Mouse (Mus musculus) forebrain, embryonic 10.5 days (tissue): Measurements from ENCODE around the gene Nfib. TPM values are rescaled to one million over a fixed set of nuclear protein-coding genes. Genes with fewer than 3 reads are reported as not detected.
A peak's percentile ranks its signal among the peaks of the same experiment; 100 is the strongest.

Experiments
- DNase-seq: peaks from one replicate; pipeline ENCODE4 v3.0.0-alpha.2; 2017; ENCODE audit warnings: low spot score; ENCODE audit errors: extremely low spot score
- H3K27ac ChIP-seq: fragments of 300-500 bp; sonication (generic); 2 replicates; pipeline ENCODE4 v1.5.1; 2016; ENCODE audit warnings: mild to moderate bottlenecking
- H3K27me3 ChIP-seq: fragments of 300-500 bp; sonication (generic); 2 replicates; pipeline ENCODE4 v1.6.1; 2016; ENCODE audit warnings: mild to moderate bottlenecking; ENCODE audit not compliant: poor library complexity, severe bottlenecking
- H3K36me3 ChIP-seq: fragments of 300-500 bp; sonication (generic); replicated peaks from 2 replicates; pipeline ENCODE4 v1.6.1; 2016; ENCODE audit warnings: mild to moderate bottlenecking, moderate library complexity
- H3K4me1 ChIP-seq: fragments of 300-500 bp; sonication (generic); 2 replicates; pipeline ENCODE4 v1.6.1; 2016
- H3K4me3 ChIP-seq: fragments of 300-500 bp; sonication (generic); 2 replicates; pipeline ENCODE4 v1.5.1; 2016; ENCODE audit warnings: mild to moderate bottlenecking, moderate library complexity
- H3K9me3 ChIP-seq: fragments of 300-500 bp; sonication (generic); 2 replicates; pipeline ENCODE4 v1.6.1; 2016; ENCODE audit warnings: mild to moderate bottlenecking, moderate library complexity
- WGBS: fragments of 180-500 bp; shearing (Covaris S2); methylation state at CpG from one replicate; pipeline ENCODE4 v1.1.7; 2016; 5-methylcytosine and 5-hydroxymethylcytosine counted together
- polyA plus RNA-seq: library from polyadenylated mRNA; unstranded; fragments of >200 nt; fragmentation: Nextera tagmentation; extraction: Ambion mirVana; gene quantifications from 2 replicates; pipeline ENCODE4 v1.2.1, GENCODE M21; 2016

Nfib gene
- polyA plus RNA-seq, 1 experiment from 2014 or later: 21.8 TPM

DNA sequence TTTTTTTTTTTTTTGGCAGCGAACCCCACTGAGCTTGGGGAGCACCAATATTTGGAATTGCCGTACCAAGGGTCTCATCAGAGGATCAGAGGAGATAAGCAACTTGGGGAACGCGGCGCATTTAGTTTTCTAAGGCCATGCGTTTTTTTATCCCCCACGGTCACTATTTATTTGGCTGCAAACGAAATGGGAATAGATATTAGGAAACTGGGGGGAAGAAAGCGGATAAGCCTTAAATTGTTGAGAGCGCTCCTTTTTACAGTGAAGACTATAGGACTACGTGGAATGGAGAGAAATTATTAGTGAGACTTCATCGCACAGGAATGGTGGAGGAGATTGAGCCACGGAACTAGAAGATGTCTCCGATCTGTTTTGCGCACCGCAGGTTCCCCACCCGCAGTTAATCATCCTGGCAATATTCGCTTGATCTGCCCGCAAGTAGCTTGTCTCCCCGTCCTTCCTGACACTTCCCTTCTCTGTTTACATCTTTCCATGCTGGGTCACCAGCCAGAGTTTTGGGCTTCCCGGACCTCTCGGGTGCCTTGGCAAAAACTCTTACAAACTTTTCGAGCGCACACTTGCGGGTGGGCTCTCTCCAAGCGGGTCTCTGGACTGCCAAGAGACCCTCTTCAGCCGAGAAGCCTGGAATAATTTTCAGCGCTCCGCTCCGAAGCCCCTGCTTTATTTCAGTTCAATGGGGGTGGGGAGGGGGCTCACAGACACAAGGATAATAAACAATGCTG is 167.3 kb downstream of the Nfib start:
- Histone ChIP-seq H3K36me3 (no peaks in the 10 kb centered on the region), H3K9me3 (no peaks in the 10 kb centered on the region), H3K4me1 (peaks cover 63% of the 10 kb centered on the region), H3K27me3 (peaks cover 100% of the 10 kb centered on the region), H3K27ac (peak overlapping the region; percentile 44), H3K4me3 (peak overlapping the region; percentile 46)
- peak; percentile 54 for DNase-seq
- under 1% methylated on average over 30 of the region's 30 CpGs for WGBS

DNA sequence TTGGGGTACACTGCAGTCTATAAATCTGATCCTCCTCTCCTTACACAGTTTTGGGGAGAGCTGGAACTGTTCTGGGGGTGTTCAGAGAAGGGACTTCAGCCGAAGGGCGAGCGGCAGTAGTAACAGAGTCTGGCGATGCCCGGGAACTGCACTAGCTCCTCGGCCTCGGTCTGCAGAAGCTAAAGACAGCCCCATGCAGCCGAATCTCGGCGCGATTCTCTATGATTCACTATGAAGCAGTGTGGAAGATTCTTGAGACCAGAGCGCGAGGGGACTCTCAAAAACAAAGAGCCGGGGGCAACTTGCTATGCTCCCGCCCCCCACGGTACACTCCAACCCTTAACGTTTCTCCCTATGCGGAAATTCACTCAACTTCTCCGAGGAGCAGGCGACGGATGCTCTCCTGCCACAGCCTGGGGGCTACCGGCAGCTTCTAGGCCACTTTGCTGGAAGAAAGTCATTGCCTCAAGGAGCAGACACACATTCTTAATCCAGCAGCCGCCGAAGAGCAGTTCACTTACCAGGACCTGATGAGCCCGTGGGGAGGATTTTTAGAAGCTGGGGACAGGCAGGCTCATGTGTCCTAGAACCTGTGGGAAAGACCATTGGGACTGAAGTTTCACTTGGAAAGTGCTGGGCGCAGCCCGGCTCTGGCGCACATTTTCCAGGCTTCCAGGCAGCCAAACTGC is 168.1 kb downstream of the Nfib start:
- whole genome bisulfite sequencing: under 1% methylated on average over 28 of the region's 28 CpGs
- H3K4me3 ChIP-seq: peak overlapping the region; percentile 46
- no peaks in the 10 kb centered on the region for H3K9me3 ChIP-seq
- DNase-seq: peak; percentile 70
- peak overlapping the region; percentile 76 for H3K27ac ChIP-seq
- H3K4me1 ChIP-seq: peaks cover 68% of the 10 kb centered on the region
- H3K36me3 ChIP-seq: no peaks in the 10 kb centered on the region
- peaks cover 100% of the 10 kb centered on the region for H3K27me3 ChIP-seq

GRCm38 (mm10) chr4:82536435-82537278 is 168.9 kb downstream of the Nfib start:
- H3K27me3 ChIP-seq: peaks cover 100% of the 10 kb centered on the region
- H3K36me3 ChIP-seq: no peaks in the 10 kb centered on the region
- H3K9me3 ChIP-seq: no peaks in the 10 kb centered on the region
- WGBS: 1% methylated on average over 36 of the region's 36 CpGs
- peaks cover 68% of the 10 kb centered on the region for H3K4me1 ChIP-seq
- peak overlapping the region; percentile 46 for H3K4me3 ChIP-seq
- DNase-seq: peak; percentile 42
- peak overlapping the region; percentile 76 for H3K27ac ChIP-seq

DNA sequence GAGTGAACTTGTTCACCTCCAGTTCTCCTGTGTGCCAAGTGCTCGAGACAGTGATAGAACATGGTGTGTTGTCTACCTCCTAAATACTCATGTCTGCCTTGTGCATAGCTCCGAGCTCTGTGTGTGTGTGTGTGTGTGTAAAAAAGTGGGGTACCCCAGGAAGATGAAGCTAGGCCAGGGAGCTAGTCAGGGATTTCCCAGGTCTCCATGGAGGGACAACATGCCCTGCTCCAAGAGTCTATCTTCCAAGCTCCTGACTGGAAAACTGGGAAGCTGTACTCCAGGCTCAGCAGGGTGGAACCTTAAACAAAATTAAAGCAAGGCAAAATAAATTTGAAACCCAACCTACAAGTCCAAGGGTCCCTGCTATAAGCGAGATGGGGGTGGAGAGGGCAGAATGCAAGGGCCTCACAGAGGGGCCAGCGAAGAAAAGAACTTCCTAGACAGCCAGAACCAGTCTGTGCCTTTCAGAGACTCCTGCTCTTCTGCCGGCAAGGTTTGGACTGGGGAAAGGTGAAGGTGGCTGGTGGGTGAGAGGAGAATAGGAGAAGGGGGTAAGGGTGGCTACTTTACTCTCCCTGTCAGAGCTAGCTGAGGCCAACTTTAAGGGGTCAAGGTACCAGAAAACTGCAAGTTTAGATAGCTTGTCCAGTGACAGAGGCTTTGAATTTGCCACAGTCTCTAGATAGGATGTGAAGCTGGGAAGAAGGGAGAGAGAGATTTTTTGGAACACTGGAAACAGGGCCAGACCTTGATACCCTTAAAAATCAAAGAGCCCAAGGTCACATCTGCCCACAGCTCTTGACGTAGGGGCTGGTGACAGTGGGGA is 169.7 kb downstream of the Nfib start:
- Histone ChIP-seq H3K4me1 (peaks cover 74% of the 10 kb centered on the region), H3K9me3 (no peaks in the 10 kb centered on the region), H3K36me3 (no peaks in the 10 kb centered on the region), H3K27ac (no peak overlapping the region), H3K4me3 (no peak overlapping the region), H3K27me3 (peaks cover 100% of the 10 kb centered on the region)
- WGBS: 37% methylated on average over 6 of the region's 6 CpGs
- DNase-seq: no peak

GRCm38 (mm10) chr4:82533231-82533630 is 172.3 kb downstream of the Nfib start:
- no peaks in the 10 kb centered on the region for H3K9me3 ChIP-seq
- H3K27ac ChIP-seq: peak overlapping the region; percentile 84
- no peak for DNase-seq
- H3K4me1 ChIP-seq: peaks cover 61% of the 10 kb centered on the region
- no peaks in the 10 kb centered on the region for H3K36me3 ChIP-seq
- WGBS: 18% methylated on average over 3 of the region's 3 CpGs
- peaks cover 79% of the 10 kb centered on the region for H3K27me3 ChIP-seq
- peak overlapping the region; percentile 19; the same call in 1 of the 2 replicates for H3K4me3 ChIP-seq

DNA sequence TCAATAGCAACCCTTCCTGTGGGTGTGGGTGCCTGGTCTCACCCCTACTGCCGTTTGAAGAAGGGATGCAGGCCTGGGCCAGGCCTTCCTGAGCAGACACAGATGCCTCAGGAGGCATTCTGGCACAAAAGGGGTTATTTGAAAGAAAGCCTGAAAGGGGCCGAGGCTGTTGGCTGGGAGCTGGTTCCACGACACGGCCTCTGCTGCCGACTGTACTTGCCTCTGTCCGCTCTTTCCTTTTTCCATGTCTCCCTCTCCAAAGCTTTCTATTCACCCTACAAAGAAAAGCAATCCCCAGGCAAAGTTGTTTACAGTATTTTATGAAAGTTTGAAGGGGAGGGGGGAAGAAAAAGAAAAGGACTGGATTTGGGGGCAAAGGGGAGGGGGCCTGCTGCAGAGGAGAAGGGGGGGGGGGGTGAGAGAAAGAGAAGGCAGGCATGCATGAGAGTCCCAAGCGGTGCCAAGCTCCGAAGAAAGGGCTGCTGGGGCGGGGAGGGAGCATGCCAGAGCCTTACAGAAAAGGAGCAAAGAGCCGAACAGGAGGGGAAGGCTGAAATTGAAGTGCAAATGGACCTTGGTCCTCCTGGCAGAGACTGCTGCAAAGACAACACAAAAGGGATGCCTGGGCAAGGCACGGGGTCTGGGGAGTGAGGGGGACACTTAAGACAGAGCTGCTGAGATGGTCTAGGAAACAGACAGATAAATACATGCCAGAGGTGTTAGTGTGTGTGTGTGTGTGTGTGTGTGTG is 172.9 kb downstream of the Nfib start:
- WGBS: 10% methylated on average over 11 of the region's 11 CpGs
- DNase-seq: no peak
- Histone ChIP-seq H3K9me3 (no peaks in the 10 kb centered on the region), H3K27me3 (peaks cover 73% of the 10 kb centered on the region), H3K36me3 (no peaks in the 10 kb centered on the region), H3K4me1 (peaks cover 55% of the 10 kb centered on the region), H3K4me3 (peak overlapping the region; percentile 19; the same call in 1 of the 2 replicates), H3K27ac (peak overlapping the region; percentile 84)

- 40% methylated on average over 5 of the region's 5 CpGs for WGBS
- peaks cover 66% of the 10 kb centered on the region for H3K27me3 ChIP-seq
- no peaks in the 10 kb centered on the region for H3K9me3 ChIP-seq
- H3K4me3 ChIP-seq: no peak overlapping the region
- peak overlapping the region; percentile 84 for H3K27ac ChIP-seq
- H3K4me1 ChIP-seq: peaks cover 48% of the 10 kb centered on the region
- no peaks in the 10 kb centered on the region for H3K36me3 ChIP-seq
- no peak for DNase-seq
These were observed 173.6 kb downstream of the Nfib start for GRCm38 (mm10) chr4:82531977-82532376.

DNA sequence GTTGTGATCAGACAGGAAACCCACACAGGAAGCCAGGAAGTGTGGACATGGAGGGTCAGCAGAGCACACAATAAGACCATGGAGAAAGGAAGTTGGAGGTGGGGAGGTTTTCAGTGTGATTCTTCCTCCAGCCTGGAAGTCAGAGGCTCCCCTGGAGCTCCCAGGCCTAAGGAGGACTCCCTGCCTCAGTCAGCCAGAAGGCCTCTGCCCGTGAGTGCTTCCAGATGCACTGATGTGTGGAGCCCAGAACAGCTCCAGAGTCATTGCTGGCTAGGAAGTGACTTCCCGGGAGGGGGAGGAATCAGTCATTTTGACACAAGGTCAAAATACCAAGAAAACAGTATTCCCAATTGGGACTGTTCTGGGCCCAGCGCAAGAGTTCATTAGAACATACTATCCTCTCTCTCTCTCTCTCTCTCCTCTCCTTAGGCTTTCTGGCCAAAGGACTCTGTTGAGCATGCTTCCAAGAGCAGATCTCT is 174.6 kb downstream of the Nfib start:
- Histone ChIP-seq H3K9me3 (no peaks in the 10 kb centered on the region), H3K27ac (0 out of 2 replicates have a peak overlapping the region, but pooled peaks have one; percentile 49), H3K36me3 (no peaks in the 10 kb centered on the region), H3K27me3 (peaks cover 56% of the 10 kb centered on the region), H3K4me3 (no peak overlapping the region), H3K4me1 (peaks cover 37% of the 10 kb centered on the region)
- DNase-seq: no peak
- WGBS: 72% methylated on average over 3 of the region's 3 CpGs

- H3K4me3 ChIP-seq: no peak overlapping the region
- whole genome bisulfite sequencing: 79% methylated on average over 2 of the region's 2 CpGs
These were observed 176.6 kb downstream of the Nfib start for GRCm38 (mm10) chr4:82528978-82529377.

DNA sequence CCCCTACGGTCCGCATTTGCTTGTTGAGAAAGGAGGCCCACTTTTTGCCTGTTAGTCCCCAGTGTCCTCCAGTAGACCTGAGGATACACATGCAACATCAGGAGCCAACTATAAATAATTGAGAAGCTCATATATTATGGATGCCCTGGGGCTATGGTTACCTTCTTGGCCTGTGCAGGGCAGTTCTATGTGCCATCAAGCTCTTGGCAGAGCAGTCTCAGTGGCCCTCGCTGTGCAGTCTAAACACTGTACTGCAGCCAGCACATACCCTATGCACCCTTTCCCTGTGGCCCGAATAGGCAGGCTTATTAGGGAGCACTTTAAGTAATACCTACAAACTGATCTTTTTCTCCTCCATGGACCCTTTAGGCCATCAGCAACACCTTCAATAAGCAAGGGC is 185.6 kb downstream of the Nfib start:
- 91% methylated on average over 4 of the region's 4 CpGs for WGBS
- Histone ChIP-seq H3K4me3 (no peak overlapping the region), H3K27ac (no peak overlapping the region), H3K36me3 (no peaks in the 10 kb centered on the region), H3K27me3 (no peaks in the 10 kb centered on the region), H3K4me1 (0 out of 2 replicates have a peak, but pooled peaks cover 3% of the 10 kb centered on the region), H3K9me3 (no peaks in the 10 kb centered on the region)
- no peak for DNase-seq

More at GRCm38 (mm10) chr4:82528978-82529377, 176.6 kb downstream of the Nfib start:
- Histone ChIP-seq H3K27me3 (peaks cover 36% of the 10 kb centered on the region), H3K27ac (no peak overlapping the region), H3K4me1 (peaks cover 35% of the 10 kb centered on the region), H3K36me3 (no peaks in the 10 kb centered on the region), H3K9me3 (no peaks in the 10 kb centered on the region)
- DNase-seq: no peak

GRCm38 (mm10) chr4:82518132-82518531 is 187.4 kb downstream of the Nfib start:
- Histone ChIP-seq H3K9me3 (no peaks in the 10 kb centered on the region), H3K4me3 (no peak overlapping the region), H3K36me3 (no peaks in the 10 kb centered on the region), H3K27ac (no peak overlapping the region), H3K4me1 (peaks cover 17% of the 10 kb centered on the region), H3K27me3 (no peaks in the 10 kb centered on the region)
- no peak for DNase-seq
- WGBS: 86% methylated on average over 1 of the region's 1 CpGs
